Mouse (Mus musculus) limb, embryonic 14.5 days (tissue): ENCODE data around the gene Slc6a13. TPM values are rescaled to one million over a fixed set of nuclear protein-coding genes. Genes with fewer than 3 reads are reported as not detected.

Source experiments
- ATAC-seq: fragments of 200-750 bp; cut with Nextera tagmentation; 2 replicates; pipeline ENCODE4 v1.8.0; 2017; ENCODE audit warnings: low read depth, moderate number of reproducible peaks, moderate TSS enrichment; ENCODE audit not compliant: low FRiP score
- DNase-seq: peaks from one replicate; pipeline ENCODE4 v3.0.0-alpha.2; 2015; ENCODE audit warnings: low spot score
- H3K27ac ChIP-seq: fragments of 300-500 bp; sonication (generic); replicated peaks from 2 replicates; pipeline ENCODE4 v1.5.1; 2014; ENCODE audit warnings: low read depth, mild to moderate bottlenecking, low read length, moderate library complexity, mixed read lengths
- H3K27me3 ChIP-seq: fragments of 300-500 bp; sonication (generic); 2 replicates; pipeline ENCODE4 v1.6.1; 2014; ENCODE audit warnings: low read length, mixed read lengths; ENCODE audit not compliant: control insufficient read depth, insufficient read depth
- H3K36me3 ChIP-seq: fragments of 300-500 bp; sonication (generic); 2 replicates; pipeline ENCODE4 v1.6.1; 2014; ENCODE audit warnings: mild to moderate bottlenecking, low read length, moderate library complexity, mixed read lengths; ENCODE audit not compliant: control insufficient read depth, insufficient read depth
- H3K4me1 ChIP-seq: fragments of 300-500 bp; sonication (generic); 2 replicates; pipeline ENCODE4 v1.6.1; 2014; ENCODE audit warnings: antibody characterized with exemption, low read length, mixed read lengths; ENCODE audit not compliant: control insufficient read depth, insufficient read depth
- H3K4me2 ChIP-seq: fragments of 300-500 bp; sonication (generic); replicated peaks from 2 replicates; pipeline ENCODE4 v1.6.1; 2014; ENCODE audit warnings: low read depth, mild to moderate bottlenecking, low read length, moderate library complexity; ENCODE audit not compliant: severe bottlenecking
- H3K4me3 ChIP-seq: fragments of 300-500 bp; sonication (generic); replicated peaks from 2 replicates; pipeline ENCODE4 v1.5.1; 2014; ENCODE audit warnings: low read length
- H3K9ac ChIP-seq: fragments of 300-500 bp; sonication (generic); 2 replicates; pipeline ENCODE4 v1.6.1; 2014; ENCODE audit warnings: mild to moderate bottlenecking, low read depth, low read length, moderate library complexity; ENCODE audit not compliant: severe bottlenecking
- H3K9me3 ChIP-seq: fragments of 300-500 bp; sonication (generic); 2 replicates; pipeline ENCODE4 v1.6.1; 2016; ENCODE audit warnings: low read length; ENCODE audit not compliant: control insufficient read depth
- POLR2A ChIP-seq: fragments of 200-500 bp; IDR thresholded peaks from 2 replicates; pipeline ENCODE4 v1.8.0; 2012; ENCODE audit warnings: inconsistent platforms, mild to moderate bottlenecking, moderate library complexity, borderline replicate concordance; ENCODE audit not compliant: insufficient read depth, insufficient read length; ENCODE audit errors: extremely low read depth
- WGBS: fragments of 180-500 bp; shearing (Covaris S2); extraction: QIAGEN DNeasy Blood & Tissue Kit; methylation state at CpG from one replicate; pipeline ENCODE4 v1.1.7; 2014; 5-methylcytosine and 5-hydroxymethylcytosine counted together
- polyA plus RNA-seq, 2 experiments: library from polyadenylated mRNA; depleted of rRNA in 1 of 2; stranded (reverse) in 1 of 2; unstranded in 1 of 2; fragments of >200 nt; fragmentation: Nextera tagmentation in 1 of 2; extraction: Ambion mirVana in 1 of 2; gene quantifications; 2 replicates each; pipeline versions ENCODE4 v1.2.1 to v1.2.3; 2012 to 2014

Gene Slc6a13
- polyA plus RNA-seq, 2 experiments: 2.6 to 3.3 TPM

GRCm38 (mm10) chr6:121371197-121371980 is 71.4 kb downstream of the Slc6a13 start:
- H3K4me3 ChIP-seq: no peak overlapping the region
- no peak overlapping the region for H3K9ac ChIP-seq
- ATAC-seq (no peak), DNase-seq (no peak)
- TF ChIP-seq POLR2A: no peak
- no peaks in the 10 kb centered on the region for H3K9me3 ChIP-seq
- no peak overlapping the region for H3K4me2 ChIP-seq
- no peaks in the 10 kb centered on the region for H3K4me1 ChIP-seq
- H3K36me3 ChIP-seq: no peaks in the 10 kb centered on the region
- no peaks in the 10 kb centered on the region for H3K27me3 ChIP-seq
- no peak overlapping the region for H3K27ac ChIP-seq
- 81% methylated on average over 10 of the region's 10 CpGs for WGBS

GRCm38 (mm10) chr6:121376159-121376558 is 76.1 kb downstream of the Slc6a13 start:
- Histone ChIP-seq H3K36me3 (no peaks in the 10 kb centered on the region), H3K9me3 (no peaks in the 10 kb centered on the region), H3K4me3 (no peak overlapping the region), H3K4me2 (no peak overlapping the region), H3K27me3 (no peaks in the 10 kb centered on the region), H3K9ac (no peak overlapping the region), H3K4me1 (no peaks in the 10 kb centered on the region), H3K27ac (no peak overlapping the region)
- no peak for ATAC-seq
- WGBS: 71% methylated on average over 8 of the region's 12 CpGs
- no peak for TF ChIP-seq POLR2A
- DNase-seq: no peak

GRCm38 (mm10) chr6:121378256-121378655 is 78.2 kb downstream of the Slc6a13 start:
- Histone ChIP-seq H3K9me3 (no peaks in the 10 kb centered on the region), H3K27ac (no peak overlapping the region), H3K27me3 (no peaks in the 10 kb centered on the region), H3K9ac (no peak overlapping the region), H3K4me2 (no peak overlapping the region), H3K4me3 (no peak overlapping the region), H3K36me3 (no peaks in the 10 kb centered on the region), H3K4me1 (peaks cover 3% of the 10 kb centered on the region; the same call in 1 of the 2 replicates)
- no peak for TF ChIP-seq POLR2A
- ATAC-seq (no peak), DNase-seq (no peak)
- WGBS: 57% methylated on average over 4 of the region's 4 CpGs

- DNase-seq (no peak), ATAC-seq (no peak)
- no peak for TF ChIP-seq POLR2A
- Histone ChIP-seq H3K4me3 (no peak overlapping the region), H3K9me3 (no peaks in the 10 kb centered on the region), H3K4me2 (no peak overlapping the region), H3K27me3 (no peaks in the 10 kb centered on the region), H3K27ac (no peak overlapping the region), H3K9ac (no peak overlapping the region), H3K4me1 (peaks cover 3% of the 10 kb centered on the region; the same call in 1 of the 2 replicates), H3K36me3 (no peaks in the 10 kb centered on the region)
- 81% methylated on average over 8 of the region's 8 CpGs for WGBS
These were observed 80.5 kb downstream of the Slc6a13 start for GRCm38 (mm10) chr6:121380576-121380975.

GRCm38 (mm10) chr6:121382071-121382470 is 82.0 kb downstream of the Slc6a13 start:
- WGBS: 47% methylated on average over 10 of the region's 10 CpGs
- DNase-seq (no peak), ATAC-seq (no peak)
- Histone ChIP-seq H3K9ac (no peak overlapping the region), H3K9me3 (no peaks in the 10 kb centered on the region), H3K4me1 (peaks cover 3% of the 10 kb centered on the region; the same call in 1 of the 2 replicates), H3K27me3 (no peaks in the 10 kb centered on the region), H3K4me2 (no peak overlapping the region), H3K36me3 (no peaks in the 10 kb centered on the region), H3K4me3 (no peak overlapping the region), H3K27ac (no peak overlapping the region)
- no peak for TF ChIP-seq POLR2A
